Mouse (Mus musculus): Measurements from ENCODE around the gene 4933430I17Rik. TPM values are rescaled to one million over a fixed set of nuclear protein-coding genes. Genes with fewer than 3 reads are reported as not detected.

4933430I17Rik gene
- under 1 TPM; 0.05 to 0.17 TPM for polyA plus RNA-seq (2012; fragmentation: generic; extraction: Trizol)

DNA sequence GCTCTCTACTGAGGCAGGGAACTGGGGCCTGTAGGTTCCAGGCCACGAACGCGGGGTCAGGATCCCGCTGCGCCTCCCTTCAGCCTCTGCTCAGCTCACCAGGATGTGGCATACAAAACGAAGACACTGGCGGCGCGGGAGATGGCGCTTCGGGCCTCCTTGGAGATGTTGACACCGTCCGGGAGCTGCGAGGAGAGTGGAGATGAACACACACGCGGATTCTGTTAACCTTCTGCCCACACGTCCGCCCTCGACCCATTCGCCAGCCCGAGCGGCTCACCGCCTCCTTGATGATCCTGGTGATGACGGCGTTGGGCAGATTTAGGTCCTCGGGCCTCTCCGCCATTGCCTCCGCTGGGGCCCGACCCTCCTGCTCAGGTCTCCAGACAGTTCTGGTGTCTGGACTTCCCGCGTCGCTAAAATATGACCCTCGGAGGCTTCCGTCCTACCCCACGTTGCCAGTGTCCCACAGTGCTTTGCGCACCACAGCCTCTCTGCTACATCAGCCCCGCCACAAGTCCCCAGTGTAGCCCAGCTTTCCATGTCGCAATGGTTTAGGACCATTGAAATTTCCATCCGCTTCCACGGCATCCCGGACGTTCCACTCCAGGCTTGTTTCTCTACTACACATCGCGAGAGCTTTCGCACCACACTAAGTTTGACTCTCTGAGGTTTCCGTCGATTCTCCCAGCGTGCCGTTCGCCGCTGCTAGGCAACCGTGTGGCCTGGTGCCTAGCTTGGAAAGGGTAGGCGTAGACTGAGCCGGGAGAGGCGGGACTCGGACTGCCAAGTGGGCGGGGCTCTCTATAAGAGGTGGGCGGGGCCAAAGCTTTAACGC is at the start of gene 4933430I17Rik, which contains the start of gene Pole3:
TSS of gene 4933430I17Rik (plus strand) at position 719 of the 838 bp plus-strand sequence.
TSS of gene Pole3 (minus strand) at position 418 of the 838 bp plus-strand sequence.

DNA sequence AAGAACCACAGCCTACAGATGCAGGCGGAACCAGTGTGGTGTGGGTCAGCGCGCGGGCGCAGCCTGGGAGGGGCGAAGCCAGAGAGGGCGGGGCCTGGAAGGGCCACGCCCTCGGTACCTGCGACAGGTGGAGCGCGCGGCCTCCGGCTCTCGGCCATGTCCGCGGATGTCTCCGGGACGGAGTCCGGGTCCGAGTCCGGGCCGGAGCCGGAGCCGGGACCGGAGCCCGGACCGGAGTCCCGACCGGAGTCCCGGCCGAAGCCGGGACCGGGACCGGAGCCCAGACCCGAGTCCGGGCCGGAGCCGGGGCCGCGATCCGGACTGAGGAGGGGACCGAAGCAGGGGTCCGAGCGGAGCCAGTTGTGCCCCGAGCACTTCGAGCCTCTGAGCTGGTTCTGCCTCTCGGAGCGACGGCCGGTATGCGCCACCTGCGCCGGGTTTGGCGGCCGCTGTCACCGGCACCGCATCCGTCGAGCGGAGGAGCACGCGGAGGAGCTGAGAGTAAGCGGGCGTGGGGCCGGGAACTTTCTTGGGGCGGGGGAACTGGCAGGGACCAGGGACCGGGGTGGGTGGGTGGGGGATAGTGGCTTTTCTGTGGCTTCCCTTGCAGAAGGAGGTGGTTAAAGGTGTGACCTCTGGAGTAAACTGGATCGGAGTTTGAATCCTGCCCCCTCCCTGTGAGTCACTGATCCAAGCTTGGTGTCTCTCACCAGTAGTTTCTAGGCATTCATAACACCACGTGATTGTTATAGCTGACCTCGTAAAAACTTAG is 45.0 kb upstream of the 4933430I17Rik start, which contains the start of gene Bspry:
TSS of gene Bspry (plus strand) at position 117 of the 772 bp plus-strand sequence.

DNA sequence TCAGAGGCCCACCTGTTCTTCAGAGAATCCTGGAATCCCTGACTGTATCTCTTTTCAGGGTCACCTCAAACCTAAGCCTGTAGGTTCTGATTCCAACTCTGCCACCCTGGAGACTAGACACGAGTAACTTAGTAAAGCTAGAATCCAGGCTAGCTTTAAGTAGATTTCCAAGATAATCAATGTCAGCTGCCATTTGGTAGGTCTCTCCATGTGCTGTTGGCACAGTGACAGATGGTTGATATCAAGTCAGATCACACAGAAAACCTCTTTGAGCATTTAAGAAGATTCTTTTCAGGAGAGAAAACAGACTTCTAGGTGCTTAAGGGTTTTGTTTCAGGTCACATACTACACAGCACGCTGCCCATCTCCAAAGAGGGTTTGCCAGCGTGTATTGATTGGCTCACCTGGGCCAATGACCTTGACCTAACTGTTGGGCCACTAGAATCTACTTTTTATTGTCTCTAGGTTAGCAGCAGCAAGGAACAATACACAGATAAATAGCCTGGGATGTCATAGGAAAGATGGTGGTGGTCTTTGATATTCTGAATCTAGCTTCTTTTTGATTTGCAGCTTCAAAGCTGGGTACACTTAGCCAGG is 21.7 kb upstream of the 4933430I17Rik start, which contains the start of gene Hdhd3:
TSS of gene Hdhd3 (minus strand) at position 94 of the 597 bp plus-strand sequence.

DNA sequence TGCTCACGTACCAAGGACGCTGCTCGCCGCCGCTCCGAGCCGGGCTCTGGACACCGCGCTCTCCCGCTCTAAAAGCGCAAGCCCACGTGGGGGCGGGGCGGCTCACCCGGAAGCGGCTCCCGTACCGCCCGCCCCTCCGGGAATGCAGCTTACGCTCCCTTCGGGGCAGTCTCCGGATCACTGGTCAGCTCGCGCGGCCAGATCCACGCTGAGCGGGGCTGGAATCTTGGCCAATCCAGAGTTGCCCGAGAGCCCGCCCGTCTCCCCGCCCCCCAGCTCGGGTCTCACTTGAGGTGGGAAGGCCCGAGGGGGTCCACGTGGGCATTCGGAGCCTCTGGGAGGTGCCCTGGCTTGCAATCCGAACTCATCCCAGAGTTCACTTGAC is 5.3 kb upstream of the 4933430I17Rik start, which contains the start of gene Alad:
TSS of gene Alad (minus strand) at position 70 of the 385 bp plus-strand sequence.

DNA sequence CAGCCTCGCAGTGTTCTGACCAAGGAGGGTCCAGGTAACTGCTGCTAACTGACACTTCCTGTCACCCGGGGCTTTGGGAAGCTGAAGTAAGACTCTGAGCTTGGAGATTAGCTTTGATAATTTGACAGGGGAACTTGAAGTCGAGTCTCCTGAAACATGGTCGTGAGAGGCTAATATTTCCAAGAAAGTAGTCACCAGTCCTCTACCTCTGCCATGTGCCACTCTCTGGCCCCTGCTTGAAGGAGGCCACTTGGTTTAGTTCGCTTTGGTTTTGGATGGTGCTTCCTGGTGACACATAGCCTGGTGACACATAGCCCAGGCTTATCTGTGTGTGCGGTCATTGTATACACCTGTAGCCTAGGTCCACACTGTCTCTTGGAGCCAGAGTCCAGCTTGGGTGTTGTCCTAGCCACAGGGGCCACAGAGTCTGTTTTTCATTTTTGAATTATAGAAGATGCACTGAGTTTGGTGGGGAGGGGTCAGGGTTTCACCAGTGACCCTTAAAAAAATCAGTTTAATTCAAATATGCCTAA is 34.7 kb downstream of the 4933430I17Rik start, which contains the start of gene Rgs3:
TSS of gene Rgs3 (plus strand) at position 51 of the 533 bp plus-strand sequence.

Other genes starting within 250 kb of the 4933430I17Rik start
- gene Fkbp15, start 164.8 kb upstream of the 4933430I17Rik start, polyA plus RNA-seq (2012; fragmentation: generic; extraction: Trizol): 10 to 100 TPM in 1 of 2 experiments, 1 to 10 TPM in 1; 8.2 to 25.7 TPM
- 10 to 100 TPM in 1 of 2 experiments, 1 to 10 TPM in 1; 4.3 to 18.4 TPM for gene Slc31a1, start 164.6 kb upstream of the 4933430I17Rik start, polyA plus RNA-seq (2012; fragmentation: generic; extraction: Trizol)
- gene Cdc26, start 116.7 kb upstream of the 4933430I17Rik start, polyA plus RNA-seq (2012; fragmentation: generic; extraction: Trizol): 10 to 100 TPM; 69.8 to 90.5 TPM
- gene Prpf4, start 116.6 kb upstream of the 4933430I17Rik start, polyA plus RNA-seq (2012; fragmentation: generic; extraction: Trizol): 1 to 10 TPM; 3.4 to 7.3 TPM
- gene Rnf183, start 90.1 kb upstream of the 4933430I17Rik start, polyA plus RNA-seq (2012; fragmentation: generic; extraction: Trizol): under 1 TPM; 0.06 to 0.60 TPM
- gene Wdr31, start 54.5 kb upstream of the 4933430I17Rik start, polyA plus RNA-seq (2012; fragmentation: generic; extraction: Trizol): under 1 TPM; 0.07 to 0.12 TPM
- 1 to 10 TPM in 1 of 2 experiments, under 1 TPM in 1; 0.08 to 1.0 TPM for gene Bspry, start 45.3 kb upstream of the 4933430I17Rik start, polyA plus RNA-seq (2012; fragmentation: generic; extraction: Trizol)
- 10 to 100 TPM; 35.5 to 36.9 TPM for gene Hdhd3, start 21.9 kb upstream of the 4933430I17Rik start, polyA plus RNA-seq (2012; fragmentation: generic; extraction: Trizol)
- 100 to 1,000 TPM; 124 to 319 TPM for gene Alad, start 5.5 kb upstream of the 4933430I17Rik start, polyA plus RNA-seq (2012; fragmentation: generic; extraction: Trizol)
- 10 to 100 TPM; 33.3 to 62.6 TPM for gene Pole3, start 301 bp upstream of the 4933430I17Rik start, polyA plus RNA-seq (2012; fragmentation: generic; extraction: Trizol)
- 10 to 100 TPM; 24.2 to 87.0 TPM for gene Rgs3, start 34.5 kb downstream of the 4933430I17Rik start, polyA plus RNA-seq (2012; fragmentation: generic; extraction: Trizol)